9 mouse cellular contexts compared by ENCODE assay signal in genomic region chr7:29452991-29453741, GRCm38 (mm10).
DNase-seq lines count a peak whose midpoint lies in the region; ATAC-seq and TF ChIP-seq lines count a peak whose summit lies in the region.
"Had no signal": no experiment of that assay in that cellular context is flagged by ENCODE, and none has a peak within 500 bp of the region (broad histone marks: within the 10 kb centered on the region; RNA-seq: fewer than 3 reads in every experiment).

No protein-coding gene starts in this region.

- no peak for TF ChIP-seq CTCF in ES-Bruce4 (IDR thresholded peaks at IDR 0.05; ENCODE audit: low read depth, low read length)
- no peak for TF ChIP-seq CTCF in thymus, adult 2 months (IDR thresholded peaks at IDR 0.05; ENCODE audit: borderline replicate concordance, control insufficient read depth, extremely low read depth, insufficient read depth, low read length, poor library complexity)

- peak; percentile 61 for ATAC-seq in forebrain, embryonic 16.5 days

- H3K4me3 ChIP-seq in ES-Bruce4 (ENCODE audit: low read depth, low read length): no peak overlapping the region
- H3K4me3 ChIP-seq in forebrain, embryonic 16.5 days (replicated peaks; ENCODE audit: low read length): no peak overlapping the region
- no peak overlapping the region for H3K4me3 ChIP-seq in thymus, adult 2 months (ENCODE audit: control insufficient read depth, insufficient read depth, low read length)

- H3K27ac ChIP-seq in ES-Bruce4 (ENCODE audit: insufficient read depth, low read length): peak overlapping the region; percentile 90; the same call in 1 of the 2 replicates
- 0 out of 2 replicates have a peak overlapping the region, but pooled peaks have one; percentile 17 for H3K27ac ChIP-seq in forebrain, embryonic 16.5 days (ENCODE audit: low read length)
- H3K27ac ChIP-seq in thymus, adult 2 months (ENCODE audit: control insufficient read depth, insufficient read depth, low read length): no peak overlapping the region
- H3K27ac ChIP-seq: liver, embryonic 14.5 days had no signal

- peaks cover 19% of the 10 kb centered on the region for H3K4me1 ChIP-seq in ES-Bruce4 (ENCODE audit: control insufficient read depth, insufficient read depth, low read length)
- peaks cover 17% of the 10 kb centered on the region for H3K4me1 ChIP-seq in forebrain, embryonic 16.5 days (replicated peaks; ENCODE audit: control insufficient read depth, insufficient read depth, low read length)
- peaks cover 34% of the 10 kb centered on the region for H3K4me1 ChIP-seq in thymus, adult 2 months (replicated peaks; ENCODE audit: control insufficient read depth, insufficient read depth, low read length)

- no peaks in the 10 kb centered on the region for H3K27me3 ChIP-seq in ES-Bruce4 (ENCODE audit: control insufficient read depth, insufficient read depth, low read length, poor library complexity, severe bottlenecking)
- no peaks in the 10 kb centered on the region for H3K27me3 ChIP-seq in forebrain, embryonic 16.5 days (replicated peaks; ENCODE audit: control insufficient read depth, insufficient read depth, low read length)
- H3K27me3 ChIP-seq in thymus, adult 2 months (ENCODE audit: control insufficient read depth, insufficient read depth, low read length): no peaks in the 10 kb centered on the region

- DNase-seq in cerebellum, adult 18-20 months: peak; percentile 51 to 53
- peak; percentile 68 to 74 for DNase-seq in heart, postnatal 36 days
- peak; percentile 63 for DNase-seq in layer of hippocampus, adult 9-11 months
- peak; percentile 90 for DNase-seq in lung, postnatal 25 days (ENCODE audit: low spot score)
- peak; percentile 49 for DNase-seq in right cerebral cortex, postnatal 25 days
- DNase-seq in thymus, adult 2 months: no peak

- intact Hi-C loops in heart, postnatal 36 days (cut with DNase I): no loop called here

- no peaks in the 10 kb centered on the region for H3K36me3 ChIP-seq in ES-Bruce4 (ENCODE audit: control insufficient read depth, insufficient read depth, low read length, poor library complexity, severe bottlenecking)
- no peaks in the 10 kb centered on the region for H3K36me3 ChIP-seq in forebrain, embryonic 16.5 days (ENCODE audit: control insufficient read depth, insufficient read depth)
- H3K36me3 ChIP-seq in thymus, adult 2 months (ENCODE audit: control insufficient read depth, insufficient read depth, low read length): no peaks in the 10 kb centered on the region

- TF ChIP-seq POLR2A in ES-Bruce4 (IDR thresholded peaks at IDR 0.05; ENCODE audit: insufficient read depth, low read length): no peak
- TF ChIP-seq POLR2A in thymus, adult 2 months (IDR thresholded peaks at IDR 0.05; ENCODE audit: control insufficient read depth, extremely low read depth, insufficient read depth, low read length, poor library complexity): no peak

- no peaks in the 10 kb centered on the region for H3K9me3 ChIP-seq in ES-Bruce4 (replicated peaks; ENCODE audit: control insufficient read depth, insufficient read depth, low read length, poor library complexity, severe bottlenecking)
- H3K9me3 ChIP-seq in forebrain, embryonic 16.5 days (ENCODE audit: control insufficient read depth, low read length): no peaks in the 10 kb centered on the region

- 0 out of 2 replicates have a peak overlapping the region, but pooled peaks have one; percentile 3 for H3K4me2 ChIP-seq in forebrain, embryonic 16.5 days (ENCODE audit: low read length)

- WGBS in forebrain, embryonic 16.5 days: 20% methylated on average over 18 of the region's 18 CpGs
- 80% methylated on average over 18 of the region's 18 CpGs for WGBS in thymus, adult 2 months

- no peak for TF ChIP-seq EP300 in ES-Bruce4 (IDR thresholded peaks at IDR 0.05; ENCODE audit: insufficient read depth, low read depth, low read length)

- H3K9ac ChIP-seq in ES-Bruce4 (ENCODE audit: low read depth, poor library complexity, severe bottlenecking): no peak overlapping the region
- H3K9ac ChIP-seq in forebrain, embryonic 16.5 days (replicated peaks; ENCODE audit: low read depth, low read length): 0 out of 2 replicates have a peak overlapping the region, but pooled peaks have one; percentile 19
- H3K9ac ChIP-seq: liver, embryonic 14.5 days had no signal
